Mouse (Mus musculus): ENCODE data around the gene Snx18. TPM values are rescaled to one million over a fixed set of nuclear protein-coding genes. Genes with fewer than 3 reads are reported as not detected.

Gene Snx18
- total RNA-seq (2014; rRNA removed) (38.2 and 44.4 TPM in 2 replicates), polyA plus RNA-seq (2015; fragmentation: Nextera tagmentation; extraction: Ambion mirVana) (11.1 and 11.5 TPM in 2 replicates)

DNA sequence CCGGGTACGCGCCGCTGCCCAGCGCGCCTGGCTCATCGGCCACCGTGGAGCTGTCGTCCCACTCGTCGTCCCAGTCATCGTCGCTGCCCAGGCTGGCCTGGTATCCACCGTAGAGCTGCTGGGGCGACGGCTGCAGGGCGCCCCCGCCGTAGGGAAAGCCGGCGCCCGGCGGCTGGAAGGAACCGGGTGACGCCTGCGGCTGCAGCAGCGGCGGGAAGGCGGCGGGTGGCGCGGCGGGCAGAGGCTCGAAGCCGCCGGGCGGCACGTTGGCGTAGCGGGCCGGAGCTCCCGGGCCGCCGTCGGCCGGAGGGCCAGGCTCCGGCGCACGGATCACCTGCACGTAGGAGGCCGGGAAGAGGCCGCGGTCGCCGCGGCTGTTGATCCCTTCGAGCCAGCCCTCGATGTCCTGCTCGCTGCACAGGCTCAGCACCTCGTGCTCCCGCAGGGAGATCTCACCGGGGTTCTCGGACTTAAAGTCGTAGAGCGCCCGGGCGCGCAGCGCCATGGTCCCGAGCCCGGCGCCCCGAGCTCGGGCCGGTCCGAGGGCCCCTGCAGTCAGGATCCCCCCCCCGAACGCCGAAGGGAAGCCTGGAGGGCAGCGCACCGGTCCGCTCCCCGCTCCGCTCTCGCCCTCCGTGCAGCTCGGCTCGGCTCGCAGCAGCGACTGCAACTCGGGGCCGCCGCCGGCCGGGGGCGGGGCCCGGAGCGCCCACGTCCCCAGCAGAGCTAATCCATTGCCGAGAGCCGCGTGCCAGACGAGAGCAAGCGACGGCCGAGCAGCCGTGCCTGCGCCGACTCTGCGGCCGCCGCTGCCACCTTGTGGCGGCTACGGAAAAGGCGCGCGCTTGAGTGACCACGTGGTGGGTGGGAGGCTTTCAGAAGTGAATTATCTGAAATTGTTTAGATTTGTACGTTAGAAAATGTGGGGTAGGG lies at the start of gene Snx18:
Gene Snx18, minus strand, starts transcription at position 674 of the 933 bp plus-strand sequence.
- DNase-seq (ENCODE audit: low spot score) (peak; percentile 98), ATAC-seq (peak; percentile 94)
- peak within 1 kb of the TSS; percentile 96 for H3K27ac ChIP-seq
- H3K9me3 ChIP-seq (ENCODE audit: low read length) = no peaks in the 10 kb centered on the region
- no peaks in the 10 kb centered on the region for H3K36me3 ChIP-seq (ENCODE audit: insufficient read depth, low read length)
- peaks cover 27% of the 10 kb centered on the region for H3K4me1 ChIP-seq (ENCODE audit: insufficient read depth, low read length)
- H3K9ac ChIP-seq (replicated peaks; ENCODE audit: low read length) = peak within 1 kb of the TSS; percentile 89
- TF ChIP-seq CTCF (IDR thresholded peaks at IDR 0.05; ENCODE audit: low read depth) = peak; percentile 90
- H3K4me2 ChIP-seq (ENCODE audit: low read depth, low read length) = peak within 1 kb of the TSS; percentile 89
- H3K27me3 ChIP-seq (ENCODE audit: insufficient read depth, low read length) = no peaks in the 10 kb centered on the region
- whole genome bisulfite sequencing = under 1% methylated on average over 101 of the region's 119 CpGs
- H3K4me3 ChIP-seq (ENCODE audit: low read length) = peak within 1 kb of the TSS; percentile 86

DNA sequence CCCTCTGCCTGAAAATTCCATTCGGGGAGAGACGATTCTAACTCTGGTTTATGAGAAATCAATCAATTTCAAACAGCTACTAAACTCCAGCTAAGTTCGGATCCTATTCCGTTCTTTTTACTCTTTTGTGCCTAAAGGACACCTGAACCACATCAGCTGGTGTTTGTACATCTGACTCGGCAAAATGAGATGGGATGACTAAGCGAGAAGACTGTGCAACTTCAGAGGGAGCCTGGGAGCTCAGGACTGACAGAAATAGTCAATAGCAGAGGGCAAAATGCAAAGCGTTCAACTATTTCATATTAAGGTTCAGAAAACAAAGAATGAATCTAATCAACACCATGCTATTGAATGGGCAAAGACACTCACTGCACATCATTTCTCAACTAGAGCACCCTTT lies 45.5 kb upstream of the Snx18 start:
- Histone ChIP-seq H3K4me2 (ENCODE audit: low read depth, low read length) (peak overlapping the region; percentile 43), H3K4me1 (ENCODE audit: insufficient read depth, low read length) (peaks cover 4% of the 10 kb centered on the region; the same call in 1 of the 2 replicates), H3K4me3 (ENCODE audit: low read length) (no peak overlapping the region), H3K27me3 (ENCODE audit: insufficient read depth, low read length) (no peaks in the 10 kb centered on the region), H3K27ac (peak overlapping the region; percentile 66; the same call in 1 of the 2 replicates), H3K9me3 (ENCODE audit: low read length) (no peaks in the 10 kb centered on the region), H3K36me3 (ENCODE audit: insufficient read depth, low read length) (no peaks in the 10 kb centered on the region), H3K9ac (replicated peaks; ENCODE audit: low read length) (no peak overlapping the region)
- 69% methylated on average over 7 of the region's 7 CpGs for WGBS
- ATAC-seq (no peak), DNase-seq (ENCODE audit: low spot score) (no peak)
- TF ChIP-seq CTCF (IDR thresholded peaks at IDR 0.05; ENCODE audit: low read depth) = no peak

GRCm38 (mm10) chr13:113663151-113663779 lies 44.9 kb upstream of the Snx18 start, which contains the start of gene Hspb3:
Hspb3 (minus strand) TSS chr13:113663676.
- H3K27ac ChIP-seq = peak within 1 kb of the TSS; percentile 66
- H3K36me3 ChIP-seq (ENCODE audit: insufficient read depth, low read length) = no peaks in the 10 kb centered on the region
- 35% methylated on average over 28 of the region's 28 CpGs for WGBS
- DNase-seq (ENCODE audit: low spot score) = peak; percentile 84
- TF ChIP-seq CTCF (IDR thresholded peaks at IDR 0.05; ENCODE audit: low read depth) = no peak
- peak; percentile 92 for ATAC-seq
- H3K4me2 ChIP-seq (ENCODE audit: low read depth, low read length) = peak within 1 kb of the TSS; percentile 43
- H3K9me3 ChIP-seq (ENCODE audit: low read length) = no peaks in the 10 kb centered on the region
- no peaks in the 10 kb centered on the region for H3K27me3 ChIP-seq (ENCODE audit: insufficient read depth, low read length)
- H3K4me1 ChIP-seq (ENCODE audit: insufficient read depth, low read length) = peaks cover 4% of the 10 kb centered on the region; the same call in 1 of the 2 replicates
- H3K4me3 ChIP-seq (ENCODE audit: low read length) = peak within 1 kb of the TSS; percentile 6; the same call in 1 of the 2 replicates
- no peak within 1 kb of the TSS for H3K9ac ChIP-seq (replicated peaks; ENCODE audit: low read length)

DNA sequence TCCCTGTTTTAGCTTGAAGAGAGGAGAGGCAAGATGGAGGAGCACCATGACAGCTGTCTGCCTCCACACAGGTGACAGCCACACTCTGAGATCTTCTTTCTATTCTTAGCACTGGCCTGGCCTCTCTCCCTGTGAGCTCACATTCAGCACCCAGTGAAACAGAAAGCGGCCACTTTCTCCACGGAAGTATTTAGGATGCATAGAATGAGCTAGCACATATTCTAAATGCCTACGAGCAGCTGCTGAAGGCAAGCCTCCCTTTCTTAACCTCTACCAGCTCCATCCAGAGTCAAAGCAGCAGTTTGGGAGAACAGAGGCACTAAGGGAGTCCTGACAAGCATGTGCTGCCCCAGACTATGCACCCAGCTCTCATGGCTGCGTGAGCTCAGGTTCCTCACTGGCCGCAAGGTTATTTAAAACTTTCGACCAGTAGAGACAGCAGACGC lies 43.5 kb upstream of the Snx18 start:
- no peak overlapping the region for H3K4me2 ChIP-seq (ENCODE audit: low read depth, low read length)
- no peak for DNase-seq (ENCODE audit: low spot score)
- no peak for ATAC-seq
- TF ChIP-seq CTCF (IDR thresholded peaks at IDR 0.05; ENCODE audit: low read depth) = no peak
- no peaks in the 10 kb centered on the region for H3K9me3 ChIP-seq (ENCODE audit: low read length)
- 76% methylated on average over 7 of the region's 7 CpGs for WGBS
- peaks cover 4% of the 10 kb centered on the region; the same call in 1 of the 2 replicates for H3K4me1 ChIP-seq (ENCODE audit: insufficient read depth, low read length)
- no peaks in the 10 kb centered on the region for H3K27me3 ChIP-seq (ENCODE audit: insufficient read depth, low read length)
- H3K27ac ChIP-seq = no peak overlapping the region
- H3K36me3 ChIP-seq (ENCODE audit: insufficient read depth, low read length) = no peaks in the 10 kb centered on the region
- H3K4me3 ChIP-seq (ENCODE audit: low read length) = no peak overlapping the region
- H3K9ac ChIP-seq (replicated peaks; ENCODE audit: low read length) = no peak overlapping the region

DNA sequence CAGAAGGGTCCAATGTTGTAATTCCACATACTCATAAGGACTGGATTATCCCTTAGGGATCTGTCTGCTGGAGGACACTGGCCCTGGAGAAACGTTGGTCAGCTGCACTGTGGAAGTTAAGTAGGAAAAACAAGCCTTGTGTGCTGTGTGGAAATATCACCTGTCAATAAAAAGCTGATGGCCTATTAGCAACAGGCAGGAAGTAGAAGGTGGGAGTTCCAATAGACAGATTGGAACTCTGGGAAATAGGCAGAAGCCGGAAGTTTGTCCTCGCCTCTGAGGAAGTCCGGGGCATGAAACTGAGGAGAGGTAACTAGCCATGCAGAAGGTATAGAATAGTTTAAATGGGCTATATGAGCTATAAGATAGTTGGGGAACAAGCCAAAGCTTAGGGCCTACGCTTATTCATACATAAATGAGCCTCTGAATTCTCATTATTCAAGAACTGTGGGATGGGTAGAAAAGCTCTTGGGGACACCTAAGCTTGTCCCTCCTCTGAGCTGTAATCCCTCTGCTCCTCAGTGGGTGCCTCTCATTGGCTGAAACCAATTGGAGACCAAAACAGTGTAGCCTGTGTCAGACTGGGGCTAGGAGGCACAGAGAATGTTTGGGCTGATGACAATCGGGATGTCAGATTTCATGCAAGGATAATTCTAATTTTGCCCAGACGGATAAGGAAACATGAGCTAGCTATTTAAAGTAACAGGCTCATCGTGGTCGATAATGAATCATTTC lies 42.4 kb upstream of the Snx18 start:
- ATAC-seq (no peak), DNase-seq (ENCODE audit: low spot score) (no peak)
- Histone ChIP-seq H3K36me3 (ENCODE audit: insufficient read depth, low read length) (no peaks in the 10 kb centered on the region), H3K9me3 (ENCODE audit: low read length) (no peaks in the 10 kb centered on the region), H3K4me1 (ENCODE audit: insufficient read depth, low read length) (peaks cover 4% of the 10 kb centered on the region; the same call in 1 of the 2 replicates), H3K27ac (no peak overlapping the region), H3K4me3 (ENCODE audit: low read length) (no peak overlapping the region), H3K4me2 (ENCODE audit: low read depth, low read length) (no peak overlapping the region), H3K27me3 (ENCODE audit: insufficient read depth, low read length) (no peaks in the 10 kb centered on the region), H3K9ac (replicated peaks; ENCODE audit: low read length) (no peak overlapping the region)
- WGBS = 79% methylated on average over 9 of the region's 9 CpGs
- TF ChIP-seq CTCF (IDR thresholded peaks at IDR 0.05; ENCODE audit: low read depth) = no peak

DNA sequence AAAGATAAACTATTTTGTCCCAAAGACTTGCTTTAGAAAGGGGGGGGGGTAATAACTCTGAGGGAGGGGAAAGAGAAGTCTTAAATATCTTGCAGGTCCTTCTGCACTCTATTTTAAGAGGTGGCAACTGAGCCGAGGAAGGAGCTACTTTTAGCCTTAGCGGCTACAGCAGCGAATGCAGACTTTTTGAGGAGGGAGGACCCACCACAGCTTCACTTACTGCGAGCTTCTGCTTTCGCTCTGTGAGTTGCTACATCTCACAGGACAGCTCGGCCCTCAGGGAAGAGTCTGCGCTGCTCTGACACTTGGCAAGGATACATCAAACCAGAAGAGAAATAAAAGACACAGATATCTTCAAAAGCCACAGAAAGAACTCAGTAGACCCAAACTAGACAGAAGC lies 38.8 kb upstream of the Snx18 start:
- H3K4me1 ChIP-seq (ENCODE audit: insufficient read depth, low read length) = no peaks in the 10 kb centered on the region
- no peaks in the 10 kb centered on the region for H3K9me3 ChIP-seq (ENCODE audit: low read length)
- H3K4me2 ChIP-seq (ENCODE audit: low read depth, low read length) = no peak overlapping the region
- TF ChIP-seq CTCF (IDR thresholded peaks at IDR 0.05; ENCODE audit: low read depth) = no peak
- DNase-seq (ENCODE audit: low spot score) (no peak), ATAC-seq (no peak)
- H3K27ac ChIP-seq = no peak overlapping the region
- H3K9ac ChIP-seq (replicated peaks; ENCODE audit: low read length) = no peak overlapping the region
- no peaks in the 10 kb centered on the region for H3K27me3 ChIP-seq (ENCODE audit: insufficient read depth, low read length)
- 84% methylated on average over 7 of the region's 7 CpGs for WGBS
- no peak overlapping the region for H3K4me3 ChIP-seq (ENCODE audit: low read length)
- no peaks in the 10 kb centered on the region for H3K36me3 ChIP-seq (ENCODE audit: insufficient read depth, low read length)

Measured in hindbrain, postnatal 0 days (tissue).